Mouse (Mus musculus) kidney, adult 2 months (tissue): ENCODE data around the gene Hnrnpa0. TPM values are rescaled to one million over a fixed set of nuclear protein-coding genes. Genes with fewer than 3 reads are reported as not detected.
A peak's percentile ranks its signal among the peaks of the same experiment; 100 is the strongest.

Experiments used
- DNase-seq: peaks from one replicate; pipeline ENCODE4 v3.0.0; 2021
- H3K27ac ChIP-seq: fragments of 200-500 bp; 2 replicates; pipeline ENCODE4 v1.5.1; 2012; ENCODE audit warnings: low read depth, low read length, control low read depth, inconsistent platforms; ENCODE audit not compliant: insufficient read depth
- H3K27me3 ChIP-seq: fragments of 200-500 bp; replicated peaks from 2 replicates; pipeline ENCODE4 v1.6.1; 2012; ENCODE audit warnings: mild to moderate bottlenecking, moderate library complexity, low read length, inconsistent platforms; ENCODE audit not compliant: control insufficient read depth, insufficient read depth
- H3K36me3 ChIP-seq: fragments of 200-500 bp; 2 replicates; pipeline ENCODE4 v1.6.1; 2012; ENCODE audit warnings: mild to moderate bottlenecking, moderate library complexity, low read length, inconsistent platforms; ENCODE audit not compliant: control insufficient read depth, insufficient read depth
- H3K4me1 ChIP-seq: fragments of 200-500 bp; 2 replicates; pipeline ENCODE4 v1.6.1; 2011; ENCODE audit warnings: low read length; ENCODE audit not compliant: control insufficient read depth, insufficient read depth
- H3K4me3 ChIP-seq: fragments of 200-500 bp; 2 replicates; pipeline ENCODE4 v1.5.1; 2011; ENCODE audit warnings: mild to moderate bottlenecking, low read depth, low read length, control low read depth; ENCODE audit not compliant: insufficient read depth
- CTCF ChIP-seq: fragments of 200-500 bp; conservative IDR thresholded peaks from 2 replicates; pipeline ENCODE4 v1.5.1; 2011; ENCODE audit warnings: low read depth, mild to moderate bottlenecking, control low read depth, low read length, moderate library complexity, mixed read lengths; ENCODE audit not compliant: insufficient read depth, insufficient read length
- POLR2A ChIP-seq: fragments of 200-500 bp; IDR thresholded peaks from one replicate; pipeline ENCODE4 v1.6.1; 2011; ENCODE audit warnings: low read depth, low read length, control low read depth
- WGBS: fragments of 180-500 bp; shearing (Covaris S2); methylation state at CpG from one replicate; pipeline ENCODE4 v1.1.7; 2018; 5-methylcytosine and 5-hydroxymethylcytosine counted together
- polyA plus RNA-seq: library from polyadenylated mRNA; depleted of rRNA; stranded (reverse); fragments of >200 nt; gene quantifications from 2 replicates; pipeline ENCODE4 v1.2.3, GENCODE M21; 2012

Hnrnpa0 gene
- polyA plus RNA-seq, 1 experiment = 38.3 TPM

GRCm38 (mm10) chr13:58157447-58158098 is 29.2 kb upstream of the Hnrnpa0 start, which contains the start of gene Idnk:
TSS of gene Idnk (plus strand) at chr13:58157649.
- Histone ChIP-seq H3K27me3 (no peaks in the 10 kb centered on the region), H3K4me1 (no peaks in the 10 kb centered on the region; the same call in 1 of the 2 replicates), H3K36me3 (no peaks in the 10 kb centered on the region; the same call in 1 of the 2 replicates), H3K27ac (peak within 1 kb of the TSS; percentile 19), H3K4me3 (peak within 1 kb of the TSS; percentile 73)
- under 1% methylated on average over 30 of the region's 30 CpGs for WGBS
- DNase-seq = peak; percentile 94
- TF ChIP-seq POLR2A (peak; percentile 22), CTCF (peak; percentile 47; the same call in 1 of the 2 replicates)

GRCm38 (mm10) chr13:58157036-58157435 is 28.7 kb upstream of the Hnrnpa0 start:
- TF ChIP-seq POLR2A (no peak), CTCF (no peak)
- WGBS = 32% methylated on average over 8 of the region's 8 CpGs
- H3K27me3 ChIP-seq = no peaks in the 10 kb centered on the region
- H3K4me1 ChIP-seq = no peaks in the 10 kb centered on the region; the same call in 1 of the 2 replicates
- H3K36me3 ChIP-seq = no peaks in the 10 kb centered on the region; the same call in 1 of the 2 replicates
- H3K4me3 ChIP-seq = peak overlapping the region; percentile 3; the same call in 1 of the 2 replicates
- DNase-seq = no peak
- H3K27ac ChIP-seq = no peak overlapping the region

DNA sequence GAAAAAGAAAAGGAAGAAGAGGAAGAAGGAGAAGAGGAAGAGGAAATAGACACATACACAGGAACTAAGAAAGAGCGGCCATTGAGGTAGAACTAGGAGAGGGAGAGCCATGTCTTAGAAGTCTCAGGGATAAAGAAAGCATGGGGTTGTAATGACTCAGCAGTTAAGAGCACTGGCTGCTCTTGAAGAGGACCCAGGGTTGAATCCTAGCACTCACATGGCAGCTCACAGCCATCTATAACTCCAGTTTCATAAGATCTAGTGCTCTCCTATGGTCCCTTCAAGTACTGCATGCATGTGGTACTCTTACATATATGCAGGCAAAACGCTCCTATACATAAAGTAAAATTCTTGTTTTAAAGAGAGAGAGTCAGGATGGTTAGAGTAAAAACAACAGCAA is 27.7 kb upstream of the Hnrnpa0 start:
- DNase-seq = no peak
- Histone ChIP-seq H3K27me3 (no peaks in the 10 kb centered on the region), H3K4me1 (no peaks in the 10 kb centered on the region; the same call in 1 of the 2 replicates), H3K4me3 (no peak overlapping the region), H3K27ac (no peak overlapping the region), H3K36me3 (no peaks in the 10 kb centered on the region)
- 96% methylated on average over 2 of the region's 2 CpGs for WGBS
- no peak for TF ChIP-seq POLR2A
- no peak for TF ChIP-seq CTCF

- TF ChIP-seq CTCF (no peak), POLR2A (no peak)
- no peaks in the 10 kb centered on the region for H3K36me3 ChIP-seq
- 82% methylated on average over 11 of the region's 11 CpGs for WGBS
- no peaks in the 10 kb centered on the region for H3K27me3 ChIP-seq
- H3K4me1 ChIP-seq = no peaks in the 10 kb centered on the region
- H3K4me3 ChIP-seq = no peak overlapping the region
- no peak for DNase-seq
- H3K27ac ChIP-seq = no peak overlapping the region
These were observed 22.1 kb upstream of the Hnrnpa0 start for GRCm38 (mm10) chr13:58150442-58150841.

- WGBS = 79% methylated on average over 3 of the region's 3 CpGs
- H3K27ac ChIP-seq = no peak overlapping the region
These were observed 21.3 kb upstream of the Hnrnpa0 start for GRCm38 (mm10) chr13:58149629-58150028.

GRCm38 (mm10) chr13:58149033-58149558 is 20.7 kb upstream of the Hnrnpa0 start:
- 0 out of 2 replicates have a peak, but pooled peaks have one; percentile 18 for TF ChIP-seq CTCF
- TF ChIP-seq POLR2A = no peak
- H3K4me1 ChIP-seq = no peaks in the 10 kb centered on the region
- H3K4me3 ChIP-seq = no peak overlapping the region
- H3K27me3 ChIP-seq = no peaks in the 10 kb centered on the region
- 34% methylated on average over 5 of the region's 5 CpGs for WGBS
- H3K36me3 ChIP-seq = no peaks in the 10 kb centered on the region
- peak; percentile 44 for DNase-seq
- no peak overlapping the region for H3K27ac ChIP-seq

More at GRCm38 (mm10) chr13:58149629-58150028, 21.3 kb upstream of the Hnrnpa0 start:
- H3K4me1 ChIP-seq = no peaks in the 10 kb centered on the region
- no peaks in the 10 kb centered on the region for H3K36me3 ChIP-seq
- TF ChIP-seq POLR2A (no peak), CTCF (no peak)
- DNase-seq = no peak
- H3K4me3 ChIP-seq = no peak overlapping the region
- no peaks in the 10 kb centered on the region for H3K27me3 ChIP-seq

DNA sequence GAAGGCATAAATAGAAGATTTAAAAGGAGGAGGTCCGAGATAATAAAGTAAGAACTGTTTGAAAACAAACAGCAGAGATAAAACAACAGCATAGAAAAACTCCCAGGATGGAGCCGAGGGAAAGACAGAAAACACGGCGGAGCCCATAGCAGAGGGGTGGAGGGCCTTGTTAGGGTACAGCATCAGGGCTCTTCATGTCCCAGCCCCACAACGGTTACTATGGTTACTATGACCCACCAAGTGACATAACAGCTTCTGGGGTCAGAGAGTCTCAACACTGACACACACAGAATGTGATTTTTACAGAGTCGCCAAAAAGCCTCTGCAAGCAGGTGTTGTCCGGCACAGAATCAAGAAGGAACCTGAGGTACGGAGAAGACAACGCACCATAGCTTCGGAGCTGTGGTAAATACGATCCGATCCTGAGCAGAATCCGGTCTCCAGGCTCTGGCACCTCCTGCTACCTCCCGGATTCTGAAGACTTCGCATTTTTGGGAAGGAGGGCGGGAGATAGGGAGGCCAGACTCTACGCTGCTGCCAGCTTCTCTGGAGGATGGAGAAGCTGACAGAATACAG is 20.0 kb upstream of the Hnrnpa0 start:
- Histone ChIP-seq H3K36me3 (no peaks in the 10 kb centered on the region), H3K27me3 (no peaks in the 10 kb centered on the region), H3K27ac (no peak overlapping the region), H3K4me1 (no peaks in the 10 kb centered on the region), H3K4me3 (peak overlapping the region; percentile 42; the same call in 1 of the 2 replicates)
- no peak for TF ChIP-seq CTCF
- no peak for TF ChIP-seq POLR2A
- WGBS = 2% methylated on average over 17 of the region's 17 CpGs
- peak; percentile 45 for DNase-seq
